Mouse (Mus musculus): ENCODE results near the gene Pdxk. TPM values are rescaled to one million over a fixed set of nuclear protein-coding genes. Genes with fewer than 3 reads are reported as not detected.
A peak's percentile ranks its signal among the peaks of the same experiment; 100 is the strongest.
"Not testable (repeated sequence)": the region's sequence is repeated elsewhere in the genome, so short reads cannot be mapped to it uniquely, and the experiment has no call there.

The Pdxk gene
- total RNA-seq (2022) = 1 to 10 TPM; 5.0 to 6.9 (median 6.3) TPM

- peak; percentile 98 for DNase-seq (ENCODE audit: low spot score in 2 of 2)
Observed at GRCm38 (mm10) chr10:78464792-78465207, at the start of gene Pdxk. TSS of gene Pdxk (minus strand) at chr10:78464975.

GRCm38 (mm10) chr10:78502986-78503733, 38.4 kb upstream of the Pdxk start:
- no peak for DNase-seq (ENCODE audit: low spot score in 2 of 2)

DNA sequence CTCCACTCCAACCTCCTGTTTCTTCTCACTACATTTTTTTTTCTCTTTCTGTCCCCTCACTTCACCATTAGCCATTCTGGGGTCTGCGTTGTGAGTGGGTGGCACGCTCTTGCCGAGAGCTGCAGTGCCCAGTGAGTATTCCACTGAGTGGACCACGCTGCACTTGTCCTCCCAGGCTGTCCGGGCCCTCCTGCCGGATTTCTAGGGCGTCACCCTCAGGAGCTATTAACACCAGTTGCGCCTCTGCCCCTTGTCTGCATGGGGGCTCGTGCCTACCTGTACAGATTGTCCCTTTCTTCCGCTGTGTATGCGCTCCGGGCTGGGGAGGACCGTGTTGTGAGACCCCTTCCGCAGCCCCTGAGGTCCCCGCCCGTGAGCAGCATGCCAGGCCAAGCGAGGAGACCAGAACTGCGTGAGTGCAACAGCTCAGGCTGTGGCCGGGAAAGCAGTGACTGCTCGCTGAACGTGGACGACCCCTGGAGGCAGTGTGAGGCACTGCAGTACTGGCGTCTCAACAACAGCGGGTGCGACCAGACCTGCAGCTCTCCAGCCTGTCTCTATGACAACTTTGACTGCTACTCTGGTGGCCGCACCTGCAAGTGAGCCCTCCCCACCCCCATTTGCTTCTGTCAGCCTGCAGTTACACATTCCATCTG, 22.8 kb upstream of the Pdxk start:
- peak; percentile 60 to 70 for DNase-seq (ENCODE audit: low spot score in 2 of 2)

GRCm38 (mm10) chr10:78486871-78487270, 22.1 kb upstream of the Pdxk start:
- no peak for DNase-seq (ENCODE audit: low spot score in 2 of 2)

DNA sequence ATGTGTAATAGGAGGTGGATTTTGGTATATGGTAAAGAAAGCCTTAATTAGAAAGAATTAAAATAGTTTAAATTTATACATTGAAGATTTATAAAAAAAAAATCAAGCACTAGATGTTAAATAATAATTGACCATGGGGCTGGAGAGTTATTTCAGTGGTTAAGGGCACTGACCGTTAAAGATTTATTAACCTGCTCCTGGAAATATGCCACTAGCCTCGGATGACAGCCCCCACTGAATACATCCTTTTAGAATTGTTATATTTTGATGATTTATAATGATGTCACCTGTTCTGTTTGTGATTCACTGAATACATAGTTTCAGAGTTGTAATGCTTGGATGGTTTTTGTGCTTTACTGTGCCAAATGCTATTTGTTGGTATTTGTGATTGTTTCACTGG, 20.6 kb upstream of the Pdxk start:
- DNase-seq (ENCODE audit: low spot score in 2 of 2) = not testable (repeated sequence)

GRCm38 (mm10) chr10:78481928-78482499, 17.2 kb upstream of the Pdxk start:
- DNase-seq (ENCODE audit: low spot score in 2 of 2) = no peak

DNA sequence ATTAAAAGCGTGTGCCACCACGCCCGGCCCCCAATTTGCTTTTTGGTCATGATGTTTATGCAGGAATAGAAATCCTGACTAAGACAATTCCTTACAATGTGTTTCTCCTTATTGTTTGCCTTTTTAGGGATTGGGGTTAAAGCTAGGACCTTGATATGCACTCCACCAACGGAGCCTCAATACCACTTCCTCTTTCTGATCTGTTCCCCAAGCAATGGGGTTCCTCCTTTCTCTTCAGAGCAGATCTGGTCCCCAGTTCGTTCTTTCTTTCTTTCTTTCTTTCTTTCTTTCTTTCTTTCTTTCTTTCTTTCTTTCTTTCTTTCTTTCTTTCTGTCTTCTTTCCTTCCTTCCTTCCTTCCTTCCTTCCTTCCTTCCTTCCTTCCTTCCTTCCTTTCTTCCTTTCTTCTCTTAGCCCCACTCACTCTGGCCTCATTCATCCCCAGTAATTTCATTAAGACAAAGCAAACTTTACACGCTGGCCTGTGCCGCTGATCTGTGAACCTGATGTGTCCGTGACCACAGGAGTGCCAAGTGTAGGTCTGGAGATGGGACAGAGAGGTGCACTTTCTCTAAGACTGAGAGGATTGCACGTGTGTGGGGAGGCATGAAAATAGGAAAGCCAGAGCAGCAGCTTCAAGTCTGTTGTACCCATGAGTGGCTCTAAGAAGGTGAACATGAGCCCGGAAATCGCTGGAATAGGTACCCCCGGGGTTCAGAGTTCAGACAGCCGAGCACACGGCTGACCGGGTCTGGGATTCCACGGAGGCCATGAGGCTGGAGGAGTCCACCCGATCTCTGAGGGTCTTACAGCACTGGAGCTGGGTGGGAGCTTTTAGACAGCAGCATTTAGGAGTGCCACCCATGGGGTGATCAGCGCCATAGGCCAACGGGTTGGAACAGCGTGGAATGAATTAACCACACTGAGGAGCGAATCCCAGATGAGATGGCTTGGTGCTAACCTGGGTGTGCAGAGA, 16.5 kb upstream of the Pdxk start:
- no peak for DNase-seq (ENCODE audit: low spot score in 2 of 2)

- no peak for DNase-seq (ENCODE audit: low spot score in 2 of 2)
Observed at GRCm38 (mm10) chr10:78476821-78477220, 12.0 kb upstream of the Pdxk start.

DNA sequence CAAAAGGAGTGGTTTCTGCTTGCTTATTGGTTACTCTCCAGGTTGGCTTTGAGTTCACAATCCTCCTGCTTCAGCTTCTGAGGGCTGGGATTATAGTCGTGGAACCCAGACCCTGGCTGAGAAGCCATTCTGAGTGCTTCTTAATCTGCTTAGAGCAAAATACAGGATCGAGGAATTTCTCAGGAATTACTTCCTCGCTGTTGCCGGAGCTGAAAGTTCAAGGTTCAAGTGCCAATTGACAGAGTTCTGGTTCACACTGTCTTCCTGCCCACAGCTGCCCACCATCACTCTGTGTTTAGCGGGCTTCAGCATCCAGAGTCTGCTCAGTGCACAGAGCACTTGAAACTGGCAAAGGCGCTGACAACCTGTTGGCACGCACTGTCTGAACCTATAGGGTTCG, 10.0 kb upstream of the Pdxk start:
- no peak for DNase-seq (ENCODE audit: low spot score in 2 of 2)

GRCm38 (mm10) chr10:78473434-78473833, 8.7 kb upstream of the Pdxk start:
- no peak for DNase-seq (ENCODE audit: low spot score in 2 of 2)

GRCm38 (mm10) chr10:78472046-78472445, 7.3 kb upstream of the Pdxk start:
- no peak for DNase-seq (ENCODE audit: low spot score in 2 of 2)

DNA sequence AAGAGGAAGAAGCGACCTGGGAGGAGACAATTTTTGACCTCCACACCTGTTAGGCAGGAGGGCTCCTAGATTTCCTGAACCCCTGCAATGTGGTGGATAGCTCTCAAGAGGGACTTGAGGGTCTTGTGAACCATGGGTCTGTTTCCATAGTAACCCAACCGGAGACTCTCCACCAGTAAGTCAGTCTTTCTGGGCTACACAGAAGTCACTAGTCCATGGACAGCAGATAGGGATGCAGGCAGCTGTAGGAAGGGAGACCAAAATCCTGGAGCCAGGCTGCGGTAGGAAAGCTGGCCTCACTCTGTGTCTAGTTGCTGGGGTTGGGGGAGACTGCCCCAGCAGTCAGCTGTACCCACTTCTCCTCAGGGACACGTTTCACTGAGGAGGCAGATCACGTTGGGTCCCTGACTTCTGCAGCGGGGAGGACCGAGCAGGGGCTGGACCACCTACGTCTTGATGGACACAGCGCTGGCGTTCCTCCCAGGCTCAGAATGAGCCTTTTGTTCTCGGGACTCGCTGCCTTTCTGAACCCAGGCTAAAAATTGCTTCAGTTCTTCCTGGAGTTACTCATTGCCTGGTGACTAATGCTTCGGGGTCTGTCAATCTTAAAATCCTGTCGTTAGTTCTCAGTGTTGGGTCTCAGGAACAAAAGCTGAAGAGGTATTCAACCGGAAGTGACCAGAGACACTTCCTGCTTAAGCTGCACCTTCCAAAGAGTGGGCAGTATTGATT, 6.0 kb upstream of the Pdxk start:
- DNase-seq (ENCODE audit: low spot score in 2 of 2) = no peak

DNA sequence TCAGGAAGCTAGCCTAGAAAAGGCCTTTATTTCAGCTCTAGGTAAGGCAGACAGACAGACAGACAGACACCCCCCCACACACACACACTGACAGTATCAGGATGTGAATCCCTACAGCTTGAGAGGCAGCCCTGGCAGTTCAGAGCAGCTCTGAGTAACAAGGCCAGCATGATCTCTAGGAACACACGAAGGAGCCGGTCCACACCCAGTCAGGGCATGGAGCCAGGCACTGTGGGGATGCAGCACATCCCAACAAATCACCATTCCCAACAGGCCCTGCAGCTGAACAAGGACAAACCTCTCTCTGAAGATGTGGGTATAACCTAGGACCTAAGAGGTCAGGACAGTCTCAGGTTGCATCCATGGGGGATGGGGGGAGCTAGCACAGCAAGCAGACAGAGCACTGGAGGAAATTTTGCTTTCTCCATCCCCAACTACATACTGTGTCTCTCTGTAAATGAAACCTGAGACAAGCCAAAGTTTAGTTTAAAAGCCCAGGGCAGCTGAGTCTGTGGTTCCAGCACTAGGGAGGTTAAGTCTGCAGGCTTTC, 3.1 kb upstream of the Pdxk start:
- DNase-seq (ENCODE audit: low spot score in 2 of 2) = no peak

GRCm38 (mm10) chr10:78466647-78467046, 1.9 kb upstream of the Pdxk start:
- DNase-seq (ENCODE audit: low spot score in 2 of 2) = no peak

GRCm38 (mm10) chr10:78465472-78465871, 697 bp upstream of the Pdxk start:
- DNase-seq (ENCODE audit: low spot score in 2 of 2) = no peak

DNA sequence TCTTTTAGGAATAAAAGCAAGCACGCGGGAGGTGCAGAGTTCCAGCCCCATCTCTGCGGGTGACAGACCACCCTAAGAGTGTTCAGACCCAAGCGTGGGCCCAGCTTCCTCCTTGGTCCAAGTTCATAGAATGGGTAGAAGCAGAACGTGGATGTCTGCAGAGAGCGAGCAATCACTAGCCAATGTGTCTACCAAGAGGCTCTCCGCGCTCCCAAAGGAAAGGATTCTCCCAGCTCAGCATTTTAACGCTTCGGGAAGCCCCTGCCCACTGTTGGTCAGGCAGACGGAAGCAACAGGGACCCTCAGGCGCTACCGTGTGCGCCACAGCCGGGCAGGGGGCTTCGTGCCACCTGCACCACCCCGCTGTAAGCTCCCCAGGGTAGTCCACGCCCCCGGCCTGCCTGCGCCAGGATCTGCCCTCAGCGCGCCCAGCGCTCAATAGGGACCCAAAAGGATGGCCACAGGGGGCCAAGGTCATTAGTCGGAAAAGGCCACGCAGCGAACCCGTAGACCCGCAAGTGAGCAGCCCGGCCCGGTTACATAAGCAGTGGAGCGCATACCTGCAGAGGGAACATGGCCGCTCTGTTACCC, 479 bp downstream of the Pdxk start:
- DNase-seq (ENCODE audit: low spot score in 2 of 2) = no peak

GRCm38 (mm10) chr10:78463769-78464167, 1.0 kb downstream of the Pdxk start:
- DNase-seq (ENCODE audit: low spot score in 2 of 2) = no peak

DNA sequence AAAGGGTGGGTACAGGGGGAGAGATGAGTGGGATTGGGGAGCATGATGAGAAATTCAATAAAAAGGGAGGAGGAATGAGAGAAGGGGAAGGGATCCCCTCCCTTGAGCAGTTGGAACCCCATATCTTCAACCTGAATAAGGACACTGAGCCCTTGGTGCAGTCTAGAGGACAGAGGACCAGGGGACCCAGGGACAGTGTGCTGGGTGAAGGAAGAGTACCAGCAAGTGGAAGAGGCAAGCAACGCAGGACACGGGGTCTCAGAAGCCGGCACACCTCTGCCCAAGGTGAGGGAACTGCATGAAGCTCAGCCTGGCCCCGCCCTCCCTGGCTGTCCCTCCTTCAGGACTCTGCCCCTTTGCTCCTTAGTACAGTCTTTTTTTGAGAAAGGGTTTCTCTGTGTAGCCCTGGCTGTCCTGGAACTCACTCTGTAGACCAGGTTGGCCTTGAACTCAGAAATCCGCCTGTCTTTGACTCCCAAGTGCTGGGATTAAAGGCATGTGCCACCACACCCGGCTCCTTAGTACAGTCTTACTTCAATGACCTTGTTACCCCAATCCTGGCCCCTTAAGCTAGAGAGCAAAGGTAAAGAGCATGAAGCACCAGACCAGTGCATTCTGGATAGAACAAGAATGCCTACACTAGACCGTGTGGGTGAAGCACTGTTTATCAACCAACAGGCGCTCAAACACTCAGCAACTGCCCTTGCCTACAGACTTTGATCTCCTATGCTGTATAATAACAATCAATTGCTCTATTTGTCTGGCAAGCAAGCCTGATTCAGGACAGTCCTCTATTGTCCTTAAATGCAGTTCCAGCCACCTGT, 1.6 kb downstream of the Pdxk start:
- DNase-seq (ENCODE audit: low spot score in 2 of 2) = no peak

DNA sequence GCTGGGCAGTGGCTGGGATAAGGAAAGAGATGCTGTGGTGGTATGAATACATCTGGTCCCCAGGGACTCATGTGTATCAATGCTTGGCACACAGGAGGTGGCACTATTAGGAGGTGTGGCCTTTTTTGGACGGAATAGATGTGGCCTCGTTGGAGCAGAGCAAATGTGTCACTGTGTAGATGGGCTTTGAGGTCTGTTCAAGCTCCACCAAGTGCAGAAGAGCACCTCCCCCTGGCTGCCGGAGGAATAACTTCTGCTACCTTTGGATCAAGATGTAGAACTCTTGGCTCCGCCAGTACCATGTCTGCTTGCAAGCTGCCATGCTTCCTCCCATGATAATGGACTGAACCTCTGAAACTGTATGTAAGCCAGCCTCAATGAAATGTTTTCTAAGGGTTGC, 3.0 kb downstream of the Pdxk start:
- DNase-seq (ENCODE audit: low spot score in 2 of 2) = no peak

Data from gastrocnemius, adult 8-10 months (tissue).